In the genomic region with DNA sequence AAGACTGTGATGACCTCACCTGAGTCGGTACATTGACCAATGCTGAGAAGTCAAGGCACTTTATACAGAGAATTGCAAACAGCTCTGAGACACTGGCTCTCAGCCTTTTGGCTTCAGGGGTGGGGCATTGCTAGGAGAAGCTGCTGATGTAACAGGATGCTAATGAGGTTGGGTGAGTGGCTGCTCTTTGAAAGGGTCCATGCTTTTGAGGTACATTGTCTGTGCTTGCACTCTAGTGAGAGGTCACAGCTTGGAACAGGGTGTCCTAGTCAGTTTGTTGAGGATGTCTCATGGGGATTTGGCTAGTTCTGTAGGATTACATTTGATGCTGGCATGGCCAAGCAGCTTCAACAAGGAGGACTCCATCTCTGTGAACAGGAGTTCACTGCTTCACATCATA, we compare ENCODE assay signal across 27 mouse cellular contexts.
DNase-seq lines count a peak whose midpoint lies in the region; TF ChIP-seq lines count a peak whose summit lies in the region.
"Had no signal": no experiment of that assay in that cellular context is flagged by ENCODE, and none has a peak within 500 bp of the region (broad histone marks: within the 10 kb centered on the region; RNA-seq: fewer than 3 reads in every experiment).

No protein-coding gene starts in this region.

- no peak for TF ChIP-seq EP300 in heart, adult 2 months (IDR thresholded peaks at IDR 0.05; ENCODE audit: insufficient read depth, low read depth, low read length)

- no peak for TF ChIP-seq POLR2A in heart, adult 2 months (IDR thresholded peaks at IDR 0.05; ENCODE audit: insufficient read depth, low read depth, low read length)

- no peaks in the 10 kb centered on the region for H3K36me3 ChIP-seq in heart, adult 2 months (ENCODE audit: control insufficient read depth, insufficient read depth, low read length)
- H3K36me3 ChIP-seq: embryonic facial prominence, embryonic 10.5 days; embryonic facial prominence, embryonic 13.5 days; forebrain, embryonic 12.5 days; forebrain, embryonic 15.5 days; heart, embryonic 12.5 days; heart, embryonic 15.5 days; hindbrain, embryonic 10.5 days; hindbrain, embryonic 13.5 days; intestine, embryonic 15.5 days had no signal

- H3K27ac ChIP-seq in heart, adult 2 months = no peak overlapping the region
- H3K27ac ChIP-seq: embryonic facial prominence, embryonic 10.5 days; embryonic facial prominence, embryonic 13.5 days; forebrain, embryonic 12.5 days; forebrain, embryonic 15.5 days; heart, embryonic 15.5 days; hindbrain, embryonic 10.5 days; hindbrain, embryonic 13.5 days; intestine, embryonic 15.5 days had no signal

- intact Hi-C loops in gastrocnemius, postnatal 36 days (cut with DNase I) = no loop called here
- intact Hi-C loops in heart, adult 2 months (cut with DNase I) = no loop called here

- no peaks in the 10 kb centered on the region for H3K79me2 ChIP-seq in heart, adult 2 months (replicated peaks; ENCODE audit: control insufficient read depth, insufficient read depth, low read length)

- no peak overlapping the region for H3K4me3 ChIP-seq in heart, adult 2 months
- H3K4me3 ChIP-seq: embryonic facial prominence, embryonic 10.5 days; embryonic facial prominence, embryonic 13.5 days; erythroblast, embryonic 14.5 days; forebrain, embryonic 12.5 days; forebrain, embryonic 15.5 days; heart, embryonic 12.5 days; heart, embryonic 15.5 days; hindbrain, embryonic 10.5 days; hindbrain, embryonic 13.5 days; intestine, embryonic 15.5 days had no signal

- DNase-seq in gastrocnemius, postnatal 25 days = peak; percentile 10
- no peak for DNase-seq in gastrocnemius, postnatal 36 days
- DNase-seq in heart, adult 8-10 months (ENCODE audit: low spot score) = peak; percentile 3
- no peak for DNase-seq in heart, adult 2 months
- peak; percentile 28 for DNase-seq in ES-CJ7 (ENCODE audit: low read depth, low spot score)
- DNase-seq in MN1 (ENCODE audit: low spot score) = peak; percentile 63
- no peak for DNase-seq in retina, postnatal 1 day
- DNase-seq in layer of hippocampus, postnatal 25 days (ENCODE audit: extremely low spot score in 1 of 2, low spot score in 1 of 2) = no peak
- DNase-seq: adrenal gland, adult 8-10 months; adrenal gland, postnatal 25 days; cerebellum, adult 11-12 months; cerebellum, adult 8-10 months; cerebellum, postnatal 36 days; embryo, embryonic 11 days; kidney, adult 11 months; kidney, adult 8-10 months had no signal

- 24% methylated on average over 1 of the region's 1 CpGs for WGBS in heart, adult 2 months

- H3K9ac ChIP-seq in heart, adult 2 months (ENCODE audit: low read depth, low read length) = no peak overlapping the region
- H3K9ac ChIP-seq: embryonic facial prominence, embryonic 13.5 days; forebrain, embryonic 12.5 days; forebrain, embryonic 15.5 days; heart, embryonic 12.5 days; heart, embryonic 15.5 days; hindbrain, embryonic 13.5 days; intestine, embryonic 15.5 days had no signal

- no peak for TF ChIP-seq CTCF in heart, adult 2 months (IDR thresholded peaks at IDR 0.05)

- peaks cover 4% of the 10 kb centered on the region for H3K4me1 ChIP-seq in heart, adult 2 months (ENCODE audit: control insufficient read depth, insufficient read depth, low read length)
- H3K4me1 ChIP-seq: intestine, embryonic 15.5 days had no signal

- H3K27me3 ChIP-seq in heart, adult 2 months (ENCODE audit: control insufficient read depth, insufficient read depth, low read length) = no peaks in the 10 kb centered on the region
- H3K27me3 ChIP-seq: forebrain, embryonic 15.5 days; hindbrain, embryonic 13.5 days; intestine, embryonic 15.5 days; Patski had no signal

Comparison
In these comparisons a context has a peak if more than half of its experiments do, and no peak if none do; other contexts are left out.
1. DNase-seq: peak in gastrocnemius, postnatal 25 days (single experiment), heart, adult 8-10 months (single experiment), ES-CJ7 (single experiment) and MN1 (single experiment); none in gastrocnemius, postnatal 36 days (0 of 2), heart, adult 2 months (0 of 2), retina, postnatal 1 day (single experiment) and layer of hippocampus, postnatal 25 days (0 of 2).